Mouse (Mus musculus) Patski (cell line): ENCODE measurements around the gene Cirbp. TPM values are rescaled to one million over a fixed set of nuclear protein-coding genes. Genes with fewer than 3 reads are reported as not detected.

Source experiments
- ATAC-seq: fragments of 100-300 bp; one replicate; pipeline ENCODE4 v1.8.0; 2021
- CTCF ChIA-PET: fragments of 350-600 bp; sonication (Branson Sonifier 250); formaldehyde crosslinking; loops from one replicate; lab custom pipeline; 2022; ENCODE audit warnings: inconsistent platforms; lab: Charles Lee
- POLR2A ChIA-PET: fragments of 350-600 bp; sonication (Branson Sonifier 250); formaldehyde crosslinking; loops from one replicate; lab custom pipeline; 2022; ENCODE audit warnings: antibody characterized with exemption, inconsistent platforms; lab: Charles Lee
- DNase-seq: peaks from one replicate; pipeline ENCODE4 v3.0.0-alpha.2; 2011; ENCODE audit warnings: low read depth, low spot score
- H3K27me3 ChIP-seq: fragments of 371-371 bp; one replicate; pipeline ENCODE4 v1.5.1; 2021
- CTCF ChIP-seq: fragments of 100-300 bp; IDR thresholded peaks from one replicate; pipeline ENCODE4 v1.5.1; 2021
- in situ Hi-C: fragments of 300-500 bp; cut with MboI; formaldehyde crosslinking; loops from 3 replicates; pipeline ENCODE4 v1.11.1; 2018; ENCODE audit warnings: low pct_unique_long_range_greater_than_20kb, mixed read lengths
- polyA plus RNA-seq: library from polyadenylated mRNA; unstranded; gene quantifications from one replicate; pipeline ENCODE4 v1.2.3, GENCODE M21; 2021

Gene Cirbp
- polyA plus RNA-seq, 1 experiment from 2014 or later = 62.1 TPM

DNA sequence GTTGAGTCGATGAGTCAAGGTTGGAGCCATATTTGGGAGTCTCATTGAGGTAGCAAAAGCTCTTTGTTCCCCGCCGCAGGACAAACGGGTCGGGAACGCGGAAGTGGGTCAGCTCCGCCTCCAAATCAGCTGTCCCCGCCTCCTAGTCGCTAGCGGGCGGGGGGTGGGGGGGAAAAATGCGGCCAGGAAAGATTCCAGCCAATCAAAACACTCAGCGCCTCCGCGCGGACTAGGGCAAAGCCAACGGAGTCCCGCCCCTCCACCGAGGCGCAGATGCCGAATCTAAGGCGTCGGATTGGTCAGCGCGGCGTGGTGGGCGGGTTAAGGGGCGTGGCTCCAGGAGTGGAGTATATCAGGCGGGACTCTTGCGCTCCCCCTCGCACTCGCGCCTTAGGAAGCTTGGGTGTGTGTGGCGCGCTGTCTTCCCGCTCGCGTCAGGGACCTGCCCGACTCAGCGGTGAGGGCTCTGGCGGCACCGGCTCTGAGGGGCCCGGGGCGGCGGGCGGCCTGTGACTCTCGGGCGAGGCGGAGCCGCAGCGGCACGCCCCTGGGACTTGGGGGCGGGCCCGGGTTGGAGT, 1.8 kb downstream of the Cirbp start:
- TF ChIP-seq CTCF = no peak
- ChIA-PET CTCF (interaction anchor here (1.0 to 4.4 kb wide), 4 partner anchors 23 to 208 kb away, joined by 3 to 58 read pairs (median 12); partner anchors contain the start of genes Tmem259 and Wdr18), POLR2A (interaction anchor here (1.0 to 11.6 kb wide), 3 partner anchors 9 to 86 kb away, joined by 3 to 191 read pairs (median 3); partner anchors contain the start of gene Midn)
- H3K27me3 ChIP-seq = no peaks in the 10 kb centered on the region
- DNase-seq (peak; percentile 85), ATAC-seq (peak; percentile 65)
- in situ Hi-C loops = no loop called here

DNA sequence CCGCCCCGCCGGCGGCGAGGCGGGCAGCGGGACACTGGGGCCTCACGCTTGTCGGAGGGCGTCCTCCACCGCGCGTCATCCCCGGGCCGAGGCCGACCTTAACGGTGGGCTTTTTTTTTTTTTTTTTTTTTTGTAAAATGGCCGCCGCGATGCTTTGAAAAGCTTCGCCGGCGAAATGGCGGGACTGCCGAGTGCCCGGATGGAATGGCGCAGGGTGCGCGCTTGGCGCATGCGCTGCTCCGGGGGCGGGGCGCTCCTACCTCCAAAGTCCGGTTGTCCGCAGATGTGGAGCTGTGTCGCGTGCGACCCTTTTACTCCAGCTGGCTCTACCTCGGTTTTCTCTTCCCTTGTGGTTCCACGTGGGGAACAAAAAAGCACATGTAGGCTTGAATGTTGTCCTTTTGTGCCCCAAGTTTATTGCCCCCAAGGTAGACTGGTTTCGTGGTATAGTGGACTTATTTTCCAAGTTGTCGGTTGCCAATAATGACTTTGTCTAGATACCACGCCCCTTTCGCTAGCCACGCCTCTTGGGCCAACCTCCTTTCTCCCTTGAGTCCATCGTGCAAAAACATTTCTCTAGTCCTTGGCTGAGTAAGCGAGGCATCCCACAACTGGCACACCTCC, 2.4 kb downstream of the Cirbp start:
- POLR2A ChIA-PET = interaction anchor here (0.6 to 11.6 kb wide), 11 partner anchors 10 to 231 kb away, joined by 3 to 191 read pairs (median 3); partner anchors contain the start of genes Midn and Ndufs7
- in situ Hi-C loops = no loop called here
- ATAC-seq = peak; percentile 20
- no peak for DNase-seq
- TF ChIP-seq CTCF = no peak
- CTCF ChIA-PET = interaction anchor here (1.3 kb wide), 1 partner anchor 38 kb away, joined by 3 read pairs; no protein-coding TSS in a partner anchor
- no peaks in the 10 kb centered on the region for H3K27me3 ChIP-seq

DNA sequence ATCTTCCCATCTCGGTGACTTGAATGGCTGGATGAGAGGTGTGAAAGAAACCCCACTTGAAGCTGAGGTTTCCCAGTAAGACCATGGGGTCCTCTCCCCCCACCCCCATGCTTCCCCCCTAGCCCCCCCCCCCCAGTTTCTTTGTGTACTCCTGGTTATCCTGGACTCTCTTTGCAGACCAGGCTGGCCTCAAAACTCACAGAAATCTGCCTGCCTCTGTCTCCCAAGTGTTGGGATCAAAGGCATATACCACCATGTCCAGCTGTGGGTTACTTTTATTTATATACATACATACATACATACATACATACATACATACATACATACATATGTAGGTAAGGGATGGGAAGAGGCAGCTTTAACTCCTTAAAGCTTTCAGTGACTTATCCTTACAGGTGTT, 3.3 kb downstream of the Cirbp start:
- DNase-seq (no peak), ATAC-seq (no peak)
- no peak for TF ChIP-seq CTCF
- H3K27me3 ChIP-seq = no peaks in the 10 kb centered on the region
- CTCF ChIA-PET = interaction anchor here (1.3 kb wide), 1 partner anchor 37 kb away, joined by 3 read pairs; no protein-coding TSS in a partner anchor
- POLR2A ChIA-PET = interaction anchor here (0.6 to 1.3 kb wide), 2 partner anchors 10 to 73 kb away, joined by 3 read pairs; no protein-coding TSS in a partner anchor
- in situ Hi-C loops = no loop called here

DNA sequence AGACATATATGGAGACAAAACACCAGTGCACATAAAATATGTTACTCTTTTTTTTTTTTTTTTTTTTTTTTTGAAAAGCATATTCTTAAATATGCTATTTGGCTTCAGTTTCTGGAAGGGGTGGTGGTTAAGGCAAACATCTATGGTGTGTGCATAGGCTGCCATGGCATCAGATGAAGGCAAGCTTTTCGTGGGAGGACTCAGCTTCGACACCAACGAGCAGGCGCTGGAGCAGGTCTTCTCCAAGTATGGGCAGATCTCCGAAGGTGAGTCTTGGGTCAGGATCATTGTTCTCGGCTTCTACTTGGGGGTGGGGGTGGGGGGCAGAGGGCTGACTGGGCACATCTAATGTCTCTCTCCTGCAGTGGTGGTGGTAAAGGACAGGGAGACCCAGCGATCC, 3.9 kb downstream of the Cirbp start:
- in situ Hi-C loops = no loop called here
- no peaks in the 10 kb centered on the region for H3K27me3 ChIP-seq
- DNase-seq (no peak), ATAC-seq (no peak)
- ChIA-PET POLR2A (no interaction called here), CTCF (no interaction called here)
- TF ChIP-seq CTCF = no peak

DNA sequence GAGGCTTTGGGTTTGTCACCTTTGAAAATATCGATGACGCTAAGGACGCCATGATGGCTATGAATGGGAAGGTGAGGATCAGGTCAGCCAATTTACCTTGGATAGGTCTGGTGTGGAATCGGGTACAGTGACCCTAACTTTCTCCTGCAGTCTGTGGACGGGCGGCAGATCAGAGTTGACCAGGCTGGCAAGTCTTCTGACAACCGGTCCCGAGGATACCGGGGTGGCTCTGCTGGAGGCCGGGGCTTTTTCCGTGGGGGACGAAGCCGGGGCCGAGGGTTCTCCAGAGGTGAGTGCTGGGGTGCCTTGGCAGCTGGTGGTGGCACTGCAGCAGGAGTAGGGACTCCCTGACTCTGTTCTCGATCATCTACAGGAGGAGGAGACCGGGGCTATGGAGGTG, 4.3 kb downstream of the Cirbp start:
- DNase-seq (no peak), ATAC-seq (no peak)
- in situ Hi-C loops = no loop called here
- no peaks in the 10 kb centered on the region for H3K27me3 ChIP-seq
- no peak for TF ChIP-seq CTCF
- POLR2A ChIA-PET = no interaction called here
- CTCF ChIA-PET = no interaction called here

- no peak for TF ChIP-seq CTCF
- ChIA-PET CTCF (no interaction called here), POLR2A (no interaction called here)
- in situ Hi-C loops = no loop called here
- DNase-seq (no peak), ATAC-seq (no peak)
- no peaks in the 10 kb centered on the region for H3K27me3 ChIP-seq
These were observed 4.8 kb downstream of the Cirbp start for GRCm38 (mm10) chr10:80170601-80171021.

DNA sequence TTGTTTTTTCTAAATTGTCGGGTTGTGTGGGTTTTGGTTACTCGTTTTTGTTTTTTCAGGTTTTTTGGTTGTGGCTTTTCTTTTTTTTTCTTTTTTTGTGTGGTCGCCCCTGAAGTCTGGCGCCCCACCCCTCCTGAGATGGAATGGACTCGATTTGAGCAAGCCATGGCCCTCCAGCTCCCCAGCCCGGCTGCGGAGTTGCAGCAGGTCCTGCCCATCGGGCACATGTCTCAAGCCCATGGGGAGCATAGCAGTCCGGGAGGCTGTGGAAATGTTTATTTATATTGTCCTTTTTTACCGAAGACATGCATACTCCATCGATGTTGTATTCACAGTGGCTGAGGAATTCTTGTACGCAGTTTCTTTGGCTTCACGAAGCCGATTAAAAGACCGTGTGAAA, 5.5 kb downstream of the Cirbp start:
- H3K27me3 ChIP-seq = no peaks in the 10 kb centered on the region
- in situ Hi-C loops = no loop called here
- ChIA-PET POLR2A (no interaction called here), CTCF (no interaction called here)
- no peak for TF ChIP-seq CTCF
- ATAC-seq (no peak), DNase-seq (no peak)

DNA sequence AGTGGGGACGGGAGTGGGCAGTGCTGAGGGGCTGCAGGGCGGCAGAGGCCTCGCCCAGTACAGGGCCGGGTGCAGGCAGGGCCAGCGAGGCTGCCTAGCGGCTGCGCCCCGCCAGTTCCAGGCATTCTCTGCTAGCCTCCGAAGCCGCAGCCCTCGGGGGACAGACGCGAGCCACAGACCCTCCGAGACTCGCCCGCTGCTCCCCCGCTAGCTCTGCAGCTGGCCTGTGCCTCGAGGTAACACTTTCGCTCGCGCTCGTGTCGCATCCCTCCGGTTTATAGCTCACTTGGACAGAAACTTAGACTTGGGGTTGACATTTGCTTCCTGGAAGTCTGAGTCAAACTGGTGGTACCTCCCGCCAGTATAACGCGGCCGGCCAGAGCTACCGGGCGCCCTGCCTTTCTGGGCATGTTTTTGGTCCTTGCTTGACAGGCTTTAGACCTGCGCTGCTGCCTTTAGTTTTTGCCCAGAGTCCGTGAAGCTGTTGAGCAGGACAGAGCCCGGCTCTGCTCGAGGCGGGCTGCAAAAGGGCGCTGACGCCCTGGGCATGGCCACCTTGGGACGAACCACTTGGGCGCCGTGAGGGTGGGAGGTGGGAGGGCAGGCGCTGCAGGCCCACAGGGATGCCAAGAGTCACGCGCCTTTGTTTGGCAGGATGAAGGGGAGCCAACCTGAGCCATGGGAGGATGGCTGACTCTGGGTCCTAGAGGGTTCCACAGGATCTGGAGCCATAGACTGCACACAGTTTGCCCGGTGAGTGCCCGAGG, 6.2 kb downstream of the Cirbp start:
- ATAC-seq (no peak), DNase-seq (no peak)
- no peak for TF ChIP-seq CTCF
- in situ Hi-C loops = no loop called here
- H3K27me3 ChIP-seq = no peaks in the 10 kb centered on the region
- ChIA-PET POLR2A (no interaction called here), CTCF (no interaction called here)

DNA sequence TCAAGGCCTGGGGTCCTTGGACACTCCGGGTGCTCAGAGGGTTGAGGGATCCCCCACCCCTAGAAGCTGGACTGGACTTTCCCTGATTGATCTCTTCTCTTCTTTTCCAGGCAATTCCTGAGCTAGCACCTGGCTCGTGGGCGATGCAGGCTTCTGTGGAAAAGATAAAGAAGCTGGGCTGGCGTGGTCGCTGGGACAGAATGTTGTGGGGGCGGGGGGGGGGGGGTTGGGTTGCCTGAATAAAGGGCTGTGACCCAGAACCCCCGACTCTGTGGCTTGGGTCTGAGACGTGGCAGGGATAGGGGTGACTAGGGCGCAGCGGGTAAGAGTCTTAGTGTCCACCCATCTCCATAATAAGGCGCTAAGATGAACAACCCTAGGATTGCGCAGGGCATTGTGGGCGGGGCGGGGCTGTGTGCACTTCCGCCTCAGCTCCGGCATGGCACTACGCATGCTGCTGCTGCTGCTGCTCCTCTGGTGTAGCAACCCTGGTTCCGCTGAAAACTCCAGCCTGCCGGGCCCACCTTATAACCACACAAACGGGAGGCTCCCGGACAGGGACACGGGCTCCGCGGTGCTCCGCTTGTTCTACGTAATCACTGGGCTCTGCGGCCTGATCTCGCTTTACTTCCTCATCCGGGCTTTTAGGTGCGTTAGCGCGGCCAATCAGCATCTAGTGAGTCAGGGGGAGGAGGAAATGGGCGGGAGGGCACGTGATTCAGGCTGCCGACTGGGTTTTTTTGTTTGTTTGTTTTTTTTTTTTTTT, 6.9 kb downstream of the Cirbp start, which contains the start of gene 1600002K03Rik:
1600002K03Rik (plus strand) TSS at position 418 of the 766 bp plus-strand sequence.
- in situ Hi-C loops = no loop called here
- POLR2A ChIA-PET = no interaction called here
- TF ChIP-seq CTCF = no peak
- CTCF ChIA-PET = no interaction called here
- DNase-seq = no peak
- no peak for ATAC-seq
- no peaks in the 10 kb centered on the region for H3K27me3 ChIP-seq

GRCm38 (mm10) chr10:80173358-80173757, 7.6 kb downstream of the Cirbp start:
- POLR2A ChIA-PET = no interaction called here
- in situ Hi-C loops = no loop called here
- CTCF ChIA-PET = no interaction called here
- DNase-seq (no peak), ATAC-seq (no peak)
- no peaks in the 10 kb centered on the region for H3K27me3 ChIP-seq
- no peak for TF ChIP-seq CTCF
